Mouse (Mus musculus): ENCODE measurements around the gene Sap30bp.

The Sap30bp gene

GRCm38 (mm10) chr11:115955195-115955858 lies 22.2 kb downstream of the Sap30bp start:
- DNase-seq (ENCODE audit: low read depth, low spot score): peak; percentile 34

- DNase-seq (ENCODE audit: low read depth, low spot score): peak; percentile 41
These were observed 23.4 kb downstream of the Sap30bp start for GRCm38 (mm10) chr11:115956453-115956852.

GRCm38 (mm10) chr11:115957971-115958370 lies 24.9 kb downstream of the Sap30bp start:
- peak; percentile 38 for DNase-seq (ENCODE audit: low read depth, low spot score)

GRCm38 (mm10) chr11:115959018-115959417 lies 25.9 kb downstream of the Sap30bp start:
- DNase-seq (ENCODE audit: low read depth, low spot score): no peak

GRCm38 (mm10) chr11:115962651-115963412 lies 29.8 kb downstream of the Sap30bp start:
- DNase-seq (ENCODE audit: low read depth, low spot score): no peak

GRCm38 (mm10) chr11:115964977-115965604 lies 32.0 kb downstream of the Sap30bp start:
- DNase-seq (ENCODE audit: low read depth, low spot score): no peak

GRCm38 (mm10) chr11:115968731-115969405 lies 35.8 kb downstream of the Sap30bp start:
- no peak for DNase-seq (ENCODE audit: low read depth, low spot score)

GRCm38 (mm10) chr11:115970006-115970673 lies 37.1 kb downstream of the Sap30bp start:
- peak; percentile 57 for DNase-seq (ENCODE audit: low read depth, low spot score)

- peak; percentile 72 for DNase-seq (ENCODE audit: low read depth, low spot score)
These were observed 37.9 kb downstream of the Sap30bp start for GRCm38 (mm10) chr11:115971016-115971415.

GRCm38 (mm10) chr11:115974309-115975082 lies 41.4 kb downstream of the Sap30bp start, which contains the start of gene Itgb4:
TSS of gene Itgb4 (plus strand) at chr11:115974709.
- peak; percentile 40 for DNase-seq (ENCODE audit: low read depth, low spot score)

- DNase-seq (ENCODE audit: low read depth, low spot score): no peak
These were observed 42.0 kb downstream of the Sap30bp start for GRCm38 (mm10) chr11:115975083-115975420.

- no peak for DNase-seq (ENCODE audit: low read depth, low spot score)
These were observed 42.5 kb downstream of the Sap30bp start for GRCm38 (mm10) chr11:115975544-115975943.

GRCm38 (mm10) chr11:115982472-115982871 lies 49.4 kb downstream of the Sap30bp start:
- no peak for DNase-seq (ENCODE audit: low read depth, low spot score)

GRCm38 (mm10) chr11:115983291-115983690 lies 50.2 kb downstream of the Sap30bp start:
- no peak for DNase-seq (ENCODE audit: low read depth, low spot score)

GRCm38 (mm10) chr11:115989686-115990085 lies 56.6 kb downstream of the Sap30bp start:
- DNase-seq (ENCODE audit: low read depth, low spot score): peak; percentile 48

- no peak for DNase-seq (ENCODE audit: low read depth, low spot score)
These were observed 59.0 kb downstream of the Sap30bp start for GRCm38 (mm10) chr11:115992098-115992497.

GRCm38 (mm10) chr11:115995256-115995655 lies 62.2 kb downstream of the Sap30bp start:
- DNase-seq (ENCODE audit: low read depth, low spot score): no peak

- peak; percentile 53 for DNase-seq (ENCODE audit: low read depth, low spot score)
These were observed 64.0 kb downstream of the Sap30bp start for GRCm38 (mm10) chr11:115997047-115997446.

GRCm38 (mm10) chr11:115997662-115998061 lies 64.6 kb downstream of the Sap30bp start:
- no peak for DNase-seq (ENCODE audit: low read depth, low spot score)

- no peak for DNase-seq (ENCODE audit: low read depth, low spot score)
These were observed 65.9 kb downstream of the Sap30bp start for GRCm38 (mm10) chr11:115999027-115999426.
